Mouse (Mus musculus): ENCODE data around the gene Mrpl1. TPM values are rescaled to one million over a fixed set of nuclear protein-coding genes. Genes with fewer than 3 reads are reported as not detected.

Mrpl1 gene
- polyA plus RNA-seq, 1 experiment from 2014 or later = 26.3 TPM

Other genes starting within 250 kb of the Mrpl1 start
- 13.0 and 13.3 TPM in 2 replicates for gene Cnot6l, start 45.3 kb upstream of the Mrpl1 start, polyA plus RNA-seq (2015; fragmentation: Nextera tagmentation; extraction: Ambion mirVana)
- gene Fras1, start 164.5 kb downstream of the Mrpl1 start, polyA plus RNA-seq (2015; fragmentation: Nextera tagmentation; extraction: Ambion mirVana) = 12.7 and 13.9 TPM in 2 replicates